Mouse (Mus musculus): ENCODE measurements around the gene Upk1b.
A peak's percentile ranks its signal among the peaks of the same experiment; 100 is the strongest.

The Upk1b gene

GRCm38 (mm10) chr16:38761972-38762371, 38.2 kb downstream of the Upk1b start:
- DNase-seq (ENCODE audit: low read depth), result no peak

- no peak for DNase-seq (ENCODE audit: low read depth)
Observed at GRCm38 (mm10) chr16:38760834-38761375, 39.2 kb downstream of the Upk1b start.

GRCm38 (mm10) chr16:38760239-38760638, 39.9 kb downstream of the Upk1b start:
- no peak for DNase-seq (ENCODE audit: low read depth)

GRCm38 (mm10) chr16:38758104-38758861, 41.8 kb downstream of the Upk1b start:
- DNase-seq (ENCODE audit: low read depth), result no peak

DNA sequence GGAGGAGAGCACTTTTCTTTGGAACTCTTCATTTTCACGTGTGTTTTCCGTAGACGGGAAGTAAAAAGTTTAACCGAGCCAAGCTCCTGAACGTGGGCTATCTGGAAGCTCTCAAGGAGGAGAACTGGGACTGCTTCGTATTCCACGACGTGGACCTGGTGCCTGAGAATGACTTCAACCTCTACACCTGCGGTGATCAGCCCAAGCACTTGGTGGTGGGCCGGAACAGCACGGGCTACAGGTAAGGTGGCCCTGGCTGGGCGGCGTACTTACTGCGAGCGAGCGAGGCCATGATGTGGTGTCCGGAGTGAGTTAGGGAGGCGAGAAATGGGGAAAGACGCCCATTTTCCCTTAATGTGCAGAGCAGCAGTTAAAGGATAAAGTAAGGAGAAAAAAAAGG, 42.5 kb downstream of the Upk1b start:
- no peak for DNase-seq (ENCODE audit: low read depth)

- peak; percentile 9 for DNase-seq (ENCODE audit: low read depth)
Observed at GRCm38 (mm10) chr16:38756572-38756971, 43.6 kb downstream of the Upk1b start.

DNA sequence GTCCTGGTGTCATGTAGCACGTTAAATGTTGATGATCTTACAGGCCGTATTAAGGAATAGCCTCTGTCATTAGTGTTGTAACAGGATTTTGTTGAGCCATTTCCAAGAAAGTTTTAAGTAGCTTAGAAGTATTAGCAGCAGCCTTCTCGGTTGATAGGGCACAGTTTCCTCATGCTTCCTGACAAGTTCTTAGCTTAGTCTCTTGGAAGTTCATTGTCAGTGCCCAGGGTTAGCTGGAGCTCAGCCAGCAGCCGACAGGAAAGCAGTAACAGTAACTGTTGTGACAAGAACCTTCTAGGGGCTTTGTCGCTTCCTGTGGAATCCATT, 44.0 kb downstream of the Upk1b start:
- no peak for DNase-seq (ENCODE audit: low read depth)

GRCm38 (mm10) chr16:38755452-38756176, 44.5 kb downstream of the Upk1b start:
- DNase-seq (ENCODE audit: low read depth), result no peak

DNA sequence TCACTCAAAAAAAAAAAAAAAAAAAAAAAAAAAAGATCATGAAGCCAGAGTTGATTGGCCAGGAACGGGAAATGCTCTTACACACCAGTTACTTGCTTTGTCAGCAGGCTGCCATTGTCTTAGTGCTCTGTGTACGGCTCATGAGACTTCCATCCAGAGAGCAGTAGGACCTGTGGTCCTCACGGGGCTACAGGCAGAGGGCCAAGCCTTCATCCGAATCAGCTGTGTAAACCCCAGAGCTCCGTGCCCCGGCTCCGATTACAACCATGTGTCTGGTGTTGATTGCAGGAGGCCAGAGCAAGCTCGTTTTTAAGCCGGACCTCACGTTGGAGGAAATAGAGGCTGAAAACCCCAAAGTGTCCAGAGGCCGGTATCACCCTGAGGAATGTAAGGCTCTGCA, 46.5 kb downstream of the Upk1b start:
- DNase-seq (ENCODE audit: low read depth), result peak; percentile 25

DNA sequence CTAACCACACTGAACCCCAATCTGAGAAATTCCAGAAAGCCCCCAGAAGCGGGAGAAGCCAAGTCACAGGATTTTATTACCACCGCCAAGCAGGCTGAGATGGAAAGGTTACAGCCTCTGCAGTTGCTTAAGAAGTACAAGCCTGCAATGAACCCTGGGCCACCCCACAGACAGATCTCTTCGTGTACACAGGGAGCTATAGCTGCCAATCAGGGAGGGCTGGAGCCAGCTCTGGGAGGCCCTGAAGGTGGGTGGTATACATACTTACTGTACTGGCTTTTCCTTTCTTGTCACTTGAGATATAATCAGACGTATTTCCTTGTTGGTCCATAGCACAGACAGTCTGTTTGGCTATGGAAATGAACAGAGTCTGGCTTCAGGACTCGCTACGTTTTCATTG, 49.3 kb downstream of the Upk1b start:
- DNase-seq (ENCODE audit: low read depth), result no peak

GRCm38 (mm10) chr16:38743941-38744673, 56.0 kb downstream of the Upk1b start:
- no peak for DNase-seq (ENCODE audit: low read depth)

DNA sequence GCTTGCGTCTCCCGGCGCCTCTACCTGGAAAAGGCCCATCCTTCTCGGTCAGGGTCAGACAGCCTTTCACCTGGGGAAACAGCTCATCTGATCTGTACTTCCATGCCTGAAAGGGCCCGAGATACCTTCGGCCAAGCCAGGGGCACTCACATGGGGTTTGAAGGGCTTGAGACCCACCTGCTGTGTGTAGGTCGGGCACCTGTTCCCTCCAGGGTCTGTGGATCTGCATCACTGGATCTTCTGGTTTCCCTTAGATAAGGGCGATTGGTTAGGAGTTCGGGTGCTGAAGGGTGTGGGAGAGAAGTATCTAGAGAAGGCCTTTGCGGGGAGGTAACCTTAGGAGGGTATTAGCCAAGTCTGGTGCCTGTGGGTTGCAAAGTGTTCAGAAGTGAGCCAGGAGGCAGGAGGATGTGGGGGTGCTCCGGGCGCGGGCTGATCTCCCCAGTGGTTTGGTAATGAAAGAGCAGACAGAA, 57.4 kb downstream of the Upk1b start:
- no peak for DNase-seq (ENCODE audit: low read depth)

- peak; percentile 60 for DNase-seq (ENCODE audit: low read depth)
Observed at GRCm38 (mm10) chr16:38742113-38742658, 57.9 kb downstream of the Upk1b start, which contains the start of gene B4galt4. TSS of gene B4galt4 (plus strand) at chr16:38742264.

GRCm38 (mm10) chr16:38741204-38741903, 58.8 kb downstream of the Upk1b start:
- no peak for DNase-seq (ENCODE audit: low read depth)

DNA sequence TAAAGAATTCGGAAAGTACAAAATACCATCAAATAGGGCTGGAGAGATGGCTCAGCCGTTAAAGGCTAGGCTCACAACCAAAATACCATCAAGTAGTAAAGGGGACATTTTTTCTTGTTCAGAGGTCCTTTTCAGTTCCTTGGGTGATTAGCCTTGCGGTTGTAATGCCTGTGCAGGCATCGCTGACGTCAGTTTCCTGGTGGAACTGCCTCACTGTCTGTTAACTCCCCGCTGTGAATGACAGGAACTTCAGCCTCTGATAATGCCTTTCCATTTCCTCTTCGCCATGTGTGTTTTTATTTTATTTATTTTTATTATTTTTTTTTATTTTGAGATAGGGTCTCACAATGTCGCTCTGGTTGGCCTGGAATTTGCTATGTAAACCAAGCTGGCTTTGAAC, 69.2 kb downstream of the Upk1b start:
- DNase-seq (ENCODE audit: low read depth), result no peak

DNA sequence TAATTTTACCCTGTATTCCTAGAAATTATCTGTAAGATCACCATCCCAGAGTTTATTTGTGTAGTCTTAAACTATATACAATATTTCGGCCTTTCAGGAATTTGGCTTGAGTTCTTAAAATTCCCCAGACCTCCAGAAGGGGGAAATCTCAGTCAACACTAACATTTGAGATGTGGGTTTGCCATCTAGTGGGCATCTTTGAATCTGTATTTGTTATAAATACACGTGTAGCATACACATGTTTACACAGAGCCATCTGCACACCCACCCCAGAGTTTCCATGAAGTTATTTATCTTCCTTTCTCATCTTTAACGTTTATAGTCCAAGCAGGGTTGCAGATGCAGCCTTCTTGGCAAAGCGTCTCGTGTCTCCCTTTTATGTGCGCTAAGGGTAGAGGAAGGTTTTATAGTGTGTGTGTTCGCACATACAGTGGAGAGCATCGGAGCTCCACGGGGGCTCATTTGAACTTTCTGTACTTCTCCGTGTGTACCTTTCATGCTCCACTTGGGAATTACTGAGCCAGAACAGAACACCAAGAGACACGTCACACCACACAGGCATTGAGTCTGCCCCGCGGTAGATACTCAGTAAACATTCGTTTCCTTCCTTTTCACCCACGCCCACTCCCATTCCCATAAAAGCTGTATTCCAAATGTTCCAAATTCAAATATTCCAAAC, 70.4 kb downstream of the Upk1b start:
- peak; percentile 80 for DNase-seq (ENCODE audit: low read depth)

GRCm38 (mm10) chr16:38729139-38729538, 71.0 kb downstream of the Upk1b start:
- DNase-seq (ENCODE audit: low read depth), result no peak

DNA sequence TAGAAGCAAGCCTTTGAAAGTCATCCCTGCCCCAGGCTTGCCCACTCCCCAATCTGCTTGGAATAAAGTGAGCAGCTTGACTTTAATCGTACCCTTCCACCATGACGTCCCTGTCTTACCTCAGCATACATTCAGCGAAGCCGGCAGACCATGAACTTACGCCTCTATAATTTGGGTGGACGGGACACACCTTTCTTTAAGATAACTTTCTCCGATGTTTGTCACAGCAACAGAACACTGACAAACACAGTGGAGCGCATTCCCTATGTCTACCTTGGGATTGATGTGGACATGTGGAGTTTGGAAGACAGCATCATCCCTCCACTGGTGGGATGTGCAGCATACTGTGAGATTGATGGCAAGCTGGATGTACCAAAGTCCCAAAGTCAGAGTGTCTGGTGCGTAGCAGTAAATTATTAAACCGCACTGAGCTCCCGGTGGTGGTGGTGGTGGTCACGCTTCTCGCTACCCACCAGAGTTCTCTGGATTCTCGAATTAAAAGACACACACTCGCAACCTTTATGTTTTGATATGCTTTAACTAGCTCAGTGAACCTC, 71.5 kb downstream of the Upk1b start:
- DNase-seq (ENCODE audit: low read depth), result no peak

- DNase-seq (ENCODE audit: low read depth), result no peak
Observed at GRCm38 (mm10) chr16:38724974-38725373, 75.2 kb downstream of the Upk1b start.

GRCm38 (mm10) chr16:38724256-38724655, 75.9 kb downstream of the Upk1b start:
- DNase-seq (ENCODE audit: low read depth), result no peak

All from NIH3T3 (cell line).